ENCODE assay signal across 9 mouse cellular contexts in the genomic region with DNA sequence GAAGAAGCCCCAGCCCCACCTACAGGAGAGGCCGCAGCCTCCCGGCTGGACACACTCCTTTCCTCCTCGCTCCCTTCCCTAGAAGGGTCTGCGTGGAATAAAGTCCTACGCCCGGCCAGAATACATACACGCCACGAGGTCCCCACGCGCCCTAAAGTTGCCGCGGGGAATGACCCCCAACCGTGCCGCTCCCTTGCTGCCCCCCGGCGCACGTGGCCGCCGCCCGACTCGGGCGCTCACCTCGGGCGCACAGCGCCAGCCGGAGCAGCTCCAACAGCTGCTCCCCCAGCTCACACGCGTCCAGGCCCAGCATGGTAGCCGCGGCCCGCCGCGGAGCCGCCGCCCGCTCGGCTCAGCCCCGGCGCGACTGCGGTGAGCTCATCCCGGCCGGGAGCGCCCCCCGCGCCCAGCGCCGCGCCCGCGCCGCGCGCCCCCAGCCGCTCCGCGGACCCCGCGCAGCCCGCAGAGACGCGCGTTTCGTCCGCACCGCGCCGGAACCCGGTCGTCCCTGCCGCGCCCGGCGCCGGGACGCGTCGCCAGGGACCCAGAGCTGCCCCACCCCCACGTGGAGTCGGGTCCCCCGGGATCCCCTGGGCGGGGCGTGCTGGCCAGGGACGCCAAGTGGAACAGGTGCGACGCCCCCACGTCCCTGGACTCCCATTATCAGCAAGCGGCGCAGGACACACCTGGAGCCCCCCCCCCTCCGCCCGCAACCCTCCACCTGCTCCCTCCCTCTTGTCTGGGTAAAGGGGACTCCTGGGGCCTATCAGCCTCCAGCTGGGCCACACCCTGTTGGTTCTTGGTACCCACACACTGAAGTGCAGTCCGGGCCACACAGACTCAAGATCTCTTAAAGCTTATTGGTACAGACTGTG. TPM values are rescaled to one million over a fixed set of nuclear protein-coding genes. Genes with fewer than 3 reads are reported as not detected.
DNase-seq lines count a peak whose midpoint lies in the region; ATAC-seq lines count a peak whose summit lies in the region.
"Had no signal": no experiment of that assay in that cellular context is flagged by ENCODE, and none has a peak within 500 bp of the region (broad histone marks: within the 10 kb centered on the region; RNA-seq: fewer than 3 reads in every experiment).

No protein-coding gene starts in this region.

- peak overlapping the region; percentile 67 for H3K4me3 ChIP-seq in liver, embryonic 16.5 days (ENCODE audit: low read depth, low read length)

- H3K4me2 ChIP-seq in liver, embryonic 16.5 days (ENCODE audit: low read depth, low read length), result peak overlapping the region; percentile 96

- under 1% methylated on average over 73 of the region's 92 CpGs for WGBS in liver, embryonic 16.5 days (ENCODE audit: insufficient replicate concordance)

- DNase-seq in adrenal gland, adult 2 months, result peak; percentile 54
- no peak for DNase-seq in adrenal gland, postnatal 4 days (ENCODE audit: low spot score in 2 of 2)
- peak; percentile 48 for DNase-seq in ovary, postnatal 36 days (ENCODE audit: low spot score)
- no peak for DNase-seq in ovary, postnatal 10 days (ENCODE audit: low spot score)
- peak; percentile 34 for DNase-seq in heart, postnatal 4 days
- peak; percentile 13 for DNase-seq in retina, postnatal 7 days (ENCODE audit: low read depth, low spot score)

- H3K9me3 ChIP-seq in liver, embryonic 16.5 days (replicated peaks; ENCODE audit: control insufficient read depth, low read length), result no peaks in the 10 kb centered on the region

- H3K4me1 ChIP-seq in liver, embryonic 16.5 days (ENCODE audit: control insufficient read depth, low read depth, low read length), result peaks cover 58% of the 10 kb centered on the region

- peak overlapping the region; percentile 62 for H3K9ac ChIP-seq in liver, embryonic 16.5 days (ENCODE audit: low read depth, low read length)

- peak; percentile 66 for ATAC-seq in liver, embryonic 16.5 days (ENCODE audit: low read depth)
- no peak for ATAC-seq in monocyte, adult 5-6 weeks (replicated peaks; ENCODE audit: insufficient number of reproducible peaks, low FRiP score, low TSS enrichment, poor library complexity, severe bottlenecking)

- 0 out of 2 replicates have a peak, but pooled peaks cover 2% of the 10 kb centered on the region for H3K36me3 ChIP-seq in liver, embryonic 16.5 days (ENCODE audit: control insufficient read depth, insufficient read depth)

- H3K27me3 ChIP-seq in liver, embryonic 16.5 days (ENCODE audit: control insufficient read depth, insufficient read depth, low read depth, low read length), result peaks cover 61% of the 10 kb centered on the region

- H3K27ac ChIP-seq in liver, embryonic 16.5 days (ENCODE audit: low read length), result no peak overlapping the region

RNA-seq across cellular contexts. Expression of a gene that starts 1.7 kb away (rescaled TPM):
- 10 to 100 TPM; 31.9 to 37.2 TPM for total RNA-seq in adrenal gland, adult 2 months (2021)
- polyA plus RNA-seq in adrenal gland, adult 2 months (2012; rRNA removed), result 147 and 149 TPM in 2 replicates
- total RNA-seq in adrenal gland, postnatal 4 days (2021), result 10 to 100 TPM; 40.7 to 47.8 TPM
- total RNA-seq in heart, postnatal 4 days (2021), result 1 to 10 TPM; 2.0 to 2.1 TPM
- 0.48 and 0.63 TPM in 2 replicates for polyA plus RNA-seq in liver, embryonic 16.5 days (2015; fragmentation: Nextera tagmentation; extraction: Ambion mirVana)
- total RNA-seq in monocyte, adult 5-6 weeks (2017), result 0.49 TPM in 1 of 3 replicates, not detected in the others

RNA-seq across cellular contexts. Expression of a gene that starts 2.2 kb away (rescaled TPM):
- 1 to 10 TPM in 1 of 2 experiments, under 1 TPM in 1; 0.63 to 1.3 TPM for total RNA-seq in adrenal gland, adult 2 months (2021)
- polyA plus RNA-seq in adrenal gland, adult 2 months (2012; rRNA removed), result 0.44 and 0.56 TPM in 2 replicates
- total RNA-seq in adrenal gland, postnatal 4 days (2021), result 10 to 100 TPM in 1 of 2 experiments, 1 to 10 TPM in 1; 2.5 to 43.9 TPM
- not detected for total RNA-seq in heart, postnatal 4 days (2021)
- 55.6 and 65.1 TPM in 2 replicates for polyA plus RNA-seq in liver, embryonic 16.5 days (2015; fragmentation: Nextera tagmentation; extraction: Ambion mirVana)
- not detected in 3 replicates for total RNA-seq in monocyte, adult 5-6 weeks (2017)
- polyA plus RNA-seq: liver, adult 2 months had no signal

RNA-seq across cellular contexts. Expression of a gene that starts 6.5 kb away (rescaled TPM):
- 10 to 100 TPM; 11.4 to 16.3 TPM for total RNA-seq in adrenal gland, adult 2 months (2021)
- polyA plus RNA-seq in adrenal gland, adult 2 months (2012; rRNA removed), result 9.8 and 13.7 TPM in 2 replicates
- 10 to 100 TPM; 14.8 to 31.9 TPM for total RNA-seq in adrenal gland, postnatal 4 days (2021)
- 1 to 10 TPM; 1.6 to 2.0 TPM for total RNA-seq in heart, postnatal 4 days (2021)
- 3.3 TPM in 2 replicates for polyA plus RNA-seq in liver, embryonic 16.5 days (2015; fragmentation: Nextera tagmentation; extraction: Ambion mirVana)
- not detected in 3 replicates for total RNA-seq in monocyte, adult 5-6 weeks (2017)
- total RNA-seq: liver, adult 2 months had no signal
- polyA plus RNA-seq: liver, adult 2 months had no signal

RNA-seq across cellular contexts. Expression of a gene that starts 43.0 kb away (rescaled TPM):
- total RNA-seq in adrenal gland, adult 2 months (2021), result 100 to 1,000 TPM; 110 to 137 TPM
- polyA plus RNA-seq in adrenal gland, adult 2 months (2012; rRNA removed), result 103 and 112 TPM in 2 replicates
- total RNA-seq in adrenal gland, postnatal 4 days (2021), result 10 to 100 TPM; 90.2 to 99.6 TPM
- 10 to 100 TPM; 71.2 to 73.2 TPM for total RNA-seq in heart, postnatal 4 days (2021)
- 18.5 and 21.4 TPM in 2 replicates for polyA plus RNA-seq in liver, embryonic 16.5 days (2015; fragmentation: Nextera tagmentation; extraction: Ambion mirVana)
- 37.3 to 55.5 TPM (median 45.4 TPM) in 3 replicates for total RNA-seq in monocyte, adult 5-6 weeks (2017)

RNA-seq across cellular contexts. Expression of a gene that starts 51.6 kb away (rescaled TPM):
- 10 to 100 TPM; 44.3 to 58.6 TPM for total RNA-seq in adrenal gland, adult 2 months (2021)
- 26.4 and 30.5 TPM in 2 replicates for polyA plus RNA-seq in adrenal gland, adult 2 months (2012; rRNA removed)
- total RNA-seq in adrenal gland, postnatal 4 days (2021), result 10 to 100 TPM; 80.8 to 85.2 TPM
- total RNA-seq in heart, postnatal 4 days (2021), result 10 to 100 TPM; 34.7 to 36.4 TPM
- 25.4 and 26.8 TPM in 2 replicates for polyA plus RNA-seq in liver, embryonic 16.5 days (2015; fragmentation: Nextera tagmentation; extraction: Ambion mirVana)
- total RNA-seq in monocyte, adult 5-6 weeks (2017), result 80.4 to 111 TPM (median 109 TPM) in 3 replicates

Comparison
In these comparisons a context has a peak if more than half of its experiments do, and no peak if none do; other contexts are left out.
1. DNase-seq: peak in adrenal gland, adult 2 months (single experiment), ovary, postnatal 36 days (single experiment), heart, postnatal 4 days (single experiment) and retina, postnatal 7 days (single experiment); none in adrenal gland, postnatal 4 days (0 of 2) and ovary, postnatal 10 days (single experiment).
2. RNA of a gene that starts 1.7 kb away (total RNA-seq): 40.7 to 47.8 TPM in adrenal gland, postnatal 4 days and 31.9 to 37.2 TPM in adrenal gland, adult 2 months; 2.0 to 2.1 TPM in heart, postnatal 4 days and 0.49 TPM in monocyte, adult 5-6 weeks; every median in the first group is over 10 times any median in the second.
3. RNA of a gene that starts 6.5 kb away (total RNA-seq): 14.8 to 31.9 TPM in adrenal gland, postnatal 4 days and 11.4 to 16.3 TPM in adrenal gland, adult 2 months; 1.6 to 2.0 TPM in heart, postnatal 4 days and not detected in monocyte, adult 5-6 weeks; every median in the first group is over 4 times any median in the second.